Mouse (Mus musculus) lung, embryonic 15.5 days (tissue): ENCODE measurements around the gene Ier2. TPM values are rescaled to one million over a fixed set of nuclear protein-coding genes. Genes with fewer than 3 reads are reported as not detected.
A peak's percentile ranks its signal among the peaks of the same experiment; 100 is the strongest.

Experiments
- ATAC-seq: fragments of 200-750 bp; cut with Nextera tagmentation; 2 replicates; pipeline ENCODE4 v1.8.0; 2017; ENCODE audit warnings: moderate number of reproducible peaks, borderline replicate concordance; ENCODE audit not compliant: low FRiP score, low TSS enrichment; ENCODE audit errors: extremely low read depth
- H3K27ac ChIP-seq: fragments of 300-500 bp; sonication (generic); 2 replicates; pipeline ENCODE4 v1.5.1; 2015; ENCODE audit warnings: moderate library complexity, mild to moderate bottlenecking, inconsistent platforms
- H3K27me3 ChIP-seq: fragments of 300-500 bp; sonication (generic); 2 replicates; pipeline ENCODE4 v1.6.1; 2015; ENCODE audit warnings: inconsistent platforms
- H3K36me3 ChIP-seq: fragments of 300-500 bp; sonication (generic); 2 replicates; pipeline ENCODE4 v1.6.1; 2015; ENCODE audit warnings: inconsistent platforms
- H3K4me1 ChIP-seq: fragments of 300-500 bp; sonication (generic); 2 replicates; pipeline ENCODE4 v1.6.1; 2015; ENCODE audit warnings: inconsistent platforms
- H3K4me2 ChIP-seq: fragments of 300-500 bp; sonication (generic); 2 replicates; pipeline ENCODE4 v1.6.1; 2015; ENCODE audit warnings: inconsistent platforms, mild to moderate bottlenecking, moderate library complexity
- H3K4me3 ChIP-seq: fragments of 300-500 bp; sonication (generic); 2 replicates; pipeline ENCODE4 v1.5.1; 2015; ENCODE audit warnings: mild to moderate bottlenecking, inconsistent platforms
- H3K9ac ChIP-seq: fragments of 300-500 bp; sonication (generic); 2 replicates; pipeline ENCODE4 v1.6.1; 2015; ENCODE audit warnings: inconsistent platforms
- H3K9me3 ChIP-seq: fragments of 300-500 bp; sonication (generic); 2 replicates; pipeline ENCODE4 v1.6.1; 2016; ENCODE audit warnings: inconsistent platforms
- WGBS: fragments of 180-500 bp; shearing (Covaris S2); methylation state at CpG from one replicate; pipeline ENCODE4 v1.1.7; 2015; 5-methylcytosine and 5-hydroxymethylcytosine counted together
- polyA plus RNA-seq: library from polyadenylated mRNA; unstranded; fragments of >200 nt; fragmentation: Nextera tagmentation; extraction: Ambion mirVana; gene quantifications from 2 replicates; pipeline ENCODE4 v1.2.1, GENCODE M21; 2015

Gene Ier2
- polyA plus RNA-seq, 1 experiment from 2014 or later, result 92.0 TPM

- H3K27ac ChIP-seq, result no peak overlapping the region
- no peak overlapping the region for H3K9ac ChIP-seq
- H3K9me3 ChIP-seq, result no peaks in the 10 kb centered on the region
- H3K4me2 ChIP-seq, result no peak overlapping the region
- WGBS, result 77% methylated on average over 6 of the region's 6 CpGs
- ATAC-seq, result no peak
- no peak overlapping the region for H3K4me3 ChIP-seq
- peaks cover 37% of the 10 kb centered on the region for H3K36me3 ChIP-seq
- H3K4me1 ChIP-seq, result peaks cover 12% of the 10 kb centered on the region
- H3K27me3 ChIP-seq, result no peaks in the 10 kb centered on the region
Measured at GRCm38 (mm10) chr8:84668731-84669485, 6.3 kb upstream of the Ier2 start.

GRCm38 (mm10) chr8:84668081-84668480 is 5.4 kb upstream of the Ier2 start:
- no peak for ATAC-seq
- 50% methylated on average over 1 of the region's 1 CpGs for WGBS
- Histone ChIP-seq H3K27ac (no peak overlapping the region), H3K4me1 (peaks cover 17% of the 10 kb centered on the region), H3K9me3 (no peaks in the 10 kb centered on the region), H3K4me2 (no peak overlapping the region), H3K4me3 (no peak overlapping the region), H3K36me3 (peaks cover 32% of the 10 kb centered on the region), H3K9ac (no peak overlapping the region), H3K27me3 (no peaks in the 10 kb centered on the region)

GRCm38 (mm10) chr8:84665385-84665893 is 2.8 kb upstream of the Ier2 start:
- Histone ChIP-seq H3K4me3 (peak overlapping the region; percentile 73), H3K9me3 (no peaks in the 10 kb centered on the region), H3K36me3 (peaks cover 15% of the 10 kb centered on the region), H3K27me3 (no peaks in the 10 kb centered on the region), H3K9ac (peak overlapping the region; percentile 71), H3K4me1 (peaks cover 24% of the 10 kb centered on the region), H3K4me2 (peak overlapping the region; percentile 76), H3K27ac (peak overlapping the region; percentile 97)
- peak; percentile 2; the same call in 1 of the 2 replicates for ATAC-seq
- 2% methylated on average over 14 of the region's 14 CpGs for WGBS

- Histone ChIP-seq H3K9me3 (no peaks in the 10 kb centered on the region), H3K27ac (peak overlapping the region; percentile 97), H3K4me1 (peaks cover 31% of the 10 kb centered on the region), H3K27me3 (no peaks in the 10 kb centered on the region), H3K4me2 (peak overlapping the region; percentile 76), H3K9ac (peak overlapping the region; percentile 71), H3K4me3 (peak overlapping the region; percentile 73), H3K36me3 (peaks cover 10% of the 10 kb centered on the region)
- peak; percentile 32; the same call in 1 of the 2 replicates for ATAC-seq
- under 1% methylated on average over 29 of the region's 29 CpGs for WGBS
Measured at GRCm38 (mm10) chr8:84664566-84665384, 2.1 kb upstream of the Ier2 start.

GRCm38 (mm10) chr8:84663483-84664327 is 1.1 kb upstream of the Ier2 start:
- Histone ChIP-seq H3K4me2 (peak overlapping the region; percentile 76), H3K9me3 (no peaks in the 10 kb centered on the region), H3K9ac (peak overlapping the region; percentile 71), H3K27me3 (no peaks in the 10 kb centered on the region), H3K4me1 (peaks cover 39% of the 10 kb centered on the region), H3K27ac (peak overlapping the region; percentile 97), H3K4me3 (peak overlapping the region; percentile 73), H3K36me3 (peaks cover 9% of the 10 kb centered on the region)
- 2% methylated on average over 43 of the region's 43 CpGs for WGBS
- ATAC-seq, result peak; percentile 83

- Histone ChIP-seq H3K4me3 (peak overlapping the region; percentile 73), H3K36me3 (no peaks in the 10 kb centered on the region), H3K9me3 (no peaks in the 10 kb centered on the region), H3K27me3 (no peaks in the 10 kb centered on the region), H3K27ac (peak overlapping the region; percentile 97), H3K9ac (peak overlapping the region; percentile 66), H3K4me1 (peaks cover 54% of the 10 kb centered on the region), H3K4me2 (peak overlapping the region; percentile 76)
- WGBS, result 1% methylated on average over 61 of the region's 61 CpGs
- ATAC-seq, result no peak
Measured at GRCm38 (mm10) chr8:84661961-84662571, 586 bp downstream of the Ier2 start.

GRCm38 (mm10) chr8:84661458-84661871 is 1.2 kb downstream of the Ier2 start:
- WGBS, result 0% methylated on average over 24 of the region's 24 CpGs
- H3K9me3 ChIP-seq, result no peaks in the 10 kb centered on the region
- H3K4me3 ChIP-seq, result peak overlapping the region; percentile 73
- H3K9ac ChIP-seq, result peak overlapping the region; percentile 66
- peak; percentile 44 for ATAC-seq
- no peaks in the 10 kb centered on the region for H3K27me3 ChIP-seq
- H3K4me2 ChIP-seq, result peak overlapping the region; percentile 76
- peaks cover 60% of the 10 kb centered on the region for H3K4me1 ChIP-seq
- peak overlapping the region; percentile 97 for H3K27ac ChIP-seq
- no peaks in the 10 kb centered on the region for H3K36me3 ChIP-seq

- Histone ChIP-seq H3K9ac (peak overlapping the region; percentile 66), H3K27me3 (no peaks in the 10 kb centered on the region), H3K9me3 (no peaks in the 10 kb centered on the region), H3K27ac (peak overlapping the region; percentile 97), H3K36me3 (no peaks in the 10 kb centered on the region), H3K4me2 (peak overlapping the region; percentile 76), H3K4me3 (peak overlapping the region; percentile 73), H3K4me1 (peaks cover 61% of the 10 kb centered on the region)
- WGBS, result 1% methylated on average over 20 of the region's 20 CpGs
- ATAC-seq, result no peak
Measured at GRCm38 (mm10) chr8:84660819-84661457, 1.7 kb downstream of the Ier2 start.

- H3K36me3 ChIP-seq, result no peaks in the 10 kb centered on the region
- no peak for ATAC-seq
- peak overlapping the region; percentile 76 for H3K4me2 ChIP-seq
- H3K27ac ChIP-seq, result peak overlapping the region; percentile 97
- peak overlapping the region; percentile 66 for H3K9ac ChIP-seq
- 2% methylated on average over 33 of the region's 33 CpGs for WGBS
- no peaks in the 10 kb centered on the region for H3K9me3 ChIP-seq
- H3K4me1 ChIP-seq, result peaks cover 61% of the 10 kb centered on the region
- H3K4me3 ChIP-seq, result peak overlapping the region; percentile 73
- H3K27me3 ChIP-seq, result no peaks in the 10 kb centered on the region
Measured at GRCm38 (mm10) chr8:84659936-84660818, 2.5 kb downstream of the Ier2 start.

- peak overlapping the region; percentile 97; the same call in 1 of the 2 replicates for H3K27ac ChIP-seq
- H3K27me3 ChIP-seq, result no peaks in the 10 kb centered on the region
- H3K4me2 ChIP-seq, result no peak overlapping the region
- H3K9ac ChIP-seq, result no peak overlapping the region
- peaks cover 67% of the 10 kb centered on the region for H3K4me1 ChIP-seq
- no peaks in the 10 kb centered on the region for H3K36me3 ChIP-seq
- ATAC-seq, result no peak
- 57% methylated on average over 1 of the region's 1 CpGs for WGBS
- H3K9me3 ChIP-seq, result no peaks in the 10 kb centered on the region
- no peak overlapping the region for H3K4me3 ChIP-seq
Measured at GRCm38 (mm10) chr8:84658951-84659350, 3.7 kb downstream of the Ier2 start.
